Mouse (Mus musculus): ENCODE data around the gene Gorasp2.

- TF ChIP-seq CTCF (IDR thresholded peaks at IDR 0.05) (no peak), EP300 (IDR thresholded peaks at IDR 0.05; ENCODE audit: insufficient read depth, low read depth, low read length) (no peak), POLR2A (IDR thresholded peaks at IDR 0.05; ENCODE audit: insufficient read depth, low read depth, low read length) (no peak)
Observed at GRCm38 (mm10) chr2:70736008-70736407, 74.6 kb downstream of the Gorasp2 start.
